Mouse (Mus musculus) CH12F3 (cell line): ENCODE measurements around the gene Gatad2b.
"Not testable (repeated sequence)": the region's sequence is repeated elsewhere in the genome, so short reads cannot be mapped to it uniquely, and the experiment has no call there.

Experiments
- in situ Hi-C: fragments of 300-500 bp; cut with MboI; formaldehyde crosslinking; loops from 2 replicates; pipeline ENCODE4 v1.14.3; 2020; ENCODE audit warnings: low sequenced_read_pairs

Gatad2b gene

GRCm38 (mm10) chr3:90294064-90294440 is 1.1 kb downstream of the Gatad2b start:
- in situ Hi-C loops = no loop called here

GRCm38 (mm10) chr3:90294651-90295050 is 1.7 kb downstream of the Gatad2b start:
- in situ Hi-C loops = no loop called here

- in situ Hi-C loops = no loop called here
These were observed 12.8 kb downstream of the Gatad2b start for GRCm38 (mm10) chr3:90305801-90306200.

- in situ Hi-C loops = no loop called here
These were observed 16.6 kb downstream of the Gatad2b start for GRCm38 (mm10) chr3:90309589-90309988.

GRCm38 (mm10) chr3:90313367-90313766 is 20.4 kb downstream of the Gatad2b start:
- in situ Hi-C loops = no loop called here

GRCm38 (mm10) chr3:90314241-90314640 is 21.3 kb downstream of the Gatad2b start:
- in situ Hi-C loops = no loop called here

GRCm38 (mm10) chr3:90322289-90322688 is 29.3 kb downstream of the Gatad2b start:
- in situ Hi-C loops = no loop called here

- in situ Hi-C loops = no loop called here
These were observed 30.1 kb downstream of the Gatad2b start for GRCm38 (mm10) chr3:90323119-90323518.

- in situ Hi-C loops = no loop called here
These were observed 39.5 kb downstream of the Gatad2b start for GRCm38 (mm10) chr3:90332485-90332884.

- in situ Hi-C loops = no loop called here
These were observed 42.5 kb downstream of the Gatad2b start for GRCm38 (mm10) chr3:90335517-90335916.

- in situ Hi-C loops = no loop called here
These were observed 45.2 kb downstream of the Gatad2b start for GRCm38 (mm10) chr3:90338190-90338589.

- in situ Hi-C loops = no loop called here
These were observed 47.2 kb downstream of the Gatad2b start for GRCm38 (mm10) chr3:90340177-90340576.

GRCm38 (mm10) chr3:90342853-90343252 is 49.9 kb downstream of the Gatad2b start:
- in situ Hi-C loops = not testable (repeated sequence)

- in situ Hi-C loops = no loop called here
These were observed 54.9 kb downstream of the Gatad2b start for GRCm38 (mm10) chr3:90347847-90348246.

GRCm38 (mm10) chr3:90357959-90358358 is 65.0 kb downstream of the Gatad2b start:
- in situ Hi-C loops = no loop called here

- in situ Hi-C loops = no loop called here
These were observed 66.3 kb downstream of the Gatad2b start for GRCm38 (mm10) chr3:90359230-90359629.

- in situ Hi-C loops = no loop called here
These were observed 68.5 kb downstream of the Gatad2b start for GRCm38 (mm10) chr3:90361476-90361875.

GRCm38 (mm10) chr3:90362346-90362745 is 69.4 kb downstream of the Gatad2b start:
- in situ Hi-C loops = no loop called here

GRCm38 (mm10) chr3:90367001-90367632 is 74.1 kb downstream of the Gatad2b start:
- in situ Hi-C loops = no loop called here

GRCm38 (mm10) chr3:90369041-90369440 is 76.1 kb downstream of the Gatad2b start:
- in situ Hi-C loops = no loop called here

- in situ Hi-C loops = loop anchor here (10.0 kb wide), 1 partner anchor 157 kb away; the partner anchor contains the start of genes Rab13 and Rps27
These were observed 78.9 kb downstream of the Gatad2b start for GRCm38 (mm10) chr3:90371857-90372256.

- in situ Hi-C loops = loop anchor here (10.0 kb wide), 1 partner anchor 158 kb away; the partner anchor contains the start of genes Rab13 and Rps27
These were observed 79.8 kb downstream of the Gatad2b start for GRCm38 (mm10) chr3:90372817-90373216.
